Mouse (Mus musculus): ENCODE results near the gene Lrrc4b.

Lrrc4b gene

DNA sequence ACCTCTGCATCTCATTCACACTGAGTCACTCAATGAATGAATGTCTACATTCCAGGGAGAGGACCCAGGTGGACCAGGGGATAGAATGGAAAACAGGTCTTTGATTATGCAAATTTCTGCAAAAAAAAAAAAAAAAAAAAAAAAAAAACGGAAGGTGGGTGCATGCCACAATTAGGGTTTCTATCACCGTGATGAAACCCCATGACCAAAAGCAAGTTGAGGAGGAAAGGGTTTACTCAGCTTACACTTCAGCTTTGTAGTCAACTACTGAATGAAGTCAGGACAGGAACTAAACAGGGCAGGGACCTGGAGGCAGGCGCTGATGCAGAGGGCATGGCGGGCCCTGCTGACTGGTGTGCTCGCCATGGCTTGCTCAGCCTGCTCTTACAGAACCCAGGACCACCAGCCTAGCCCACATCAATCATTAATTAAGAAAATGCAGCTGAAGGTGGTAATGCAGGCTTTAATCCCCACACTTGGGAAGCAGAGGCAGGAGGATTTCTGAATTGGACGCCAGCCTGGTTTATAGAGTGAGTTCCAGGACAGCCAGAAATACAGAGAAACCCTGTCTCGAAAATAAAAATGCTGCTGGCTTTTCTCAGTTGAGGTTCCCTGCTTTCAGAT is 56.9 kb downstream of the Lrrc4b start:
- no peak for DNase-seq (ENCODE audit: low read depth, low spot score)

DNA sequence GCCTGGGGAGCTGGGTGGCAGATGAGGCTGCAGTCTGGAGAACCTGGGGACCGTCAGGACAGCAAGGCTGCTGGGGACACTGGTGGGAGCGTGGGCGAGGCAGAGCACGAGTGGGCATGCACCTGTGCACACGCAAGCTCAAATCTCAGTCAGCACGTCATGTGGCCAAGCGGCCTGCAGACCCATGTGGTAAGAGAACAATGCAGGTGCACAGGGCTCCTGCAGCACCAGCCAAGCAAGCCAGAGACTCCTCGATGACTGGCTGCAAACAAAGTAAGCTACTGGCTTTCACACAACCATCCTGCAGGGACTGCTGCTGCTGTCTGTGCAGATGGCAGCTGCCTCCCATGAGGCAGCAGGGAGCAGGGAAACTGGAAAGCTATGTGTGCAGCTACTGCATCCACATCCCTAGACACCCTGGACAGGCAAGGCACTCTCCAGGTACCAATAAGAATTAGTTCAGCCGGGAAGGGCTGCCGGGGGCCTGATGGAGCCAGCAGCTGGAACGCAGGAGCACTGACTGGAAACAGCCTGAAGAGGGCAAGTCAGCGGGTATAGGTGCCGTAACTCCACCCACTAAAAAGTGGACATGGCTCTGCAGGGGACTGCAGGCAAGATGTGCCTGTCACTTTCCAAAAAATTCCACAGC is 58.2 kb downstream of the Lrrc4b start:
- no peak for DNase-seq (ENCODE audit: low read depth, low spot score)

DNA sequence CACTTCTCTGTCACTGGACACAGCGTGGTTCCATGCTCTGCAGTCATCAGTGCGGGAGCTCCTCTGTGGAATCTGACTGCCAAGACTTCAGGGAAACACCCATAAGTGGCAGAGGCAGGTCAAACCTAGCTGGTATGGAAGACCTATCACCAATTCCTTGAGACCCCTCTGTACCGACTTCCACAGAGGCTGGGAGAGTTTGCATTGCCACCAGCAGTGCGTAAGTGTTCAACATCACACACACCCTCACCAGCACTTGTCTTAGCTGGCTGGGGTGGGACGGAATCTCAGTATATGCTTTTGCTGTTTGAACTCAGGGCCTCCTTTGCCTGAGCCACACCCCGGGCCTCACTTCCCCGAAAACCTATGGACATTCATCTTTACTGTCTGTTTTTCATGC is 59.1 kb downstream of the Lrrc4b start:
- no peak for DNase-seq (ENCODE audit: low read depth, low spot score)

GRCm38 (mm10) chr7:44488545-44488944 is 59.7 kb downstream of the Lrrc4b start:
- DNase-seq (ENCODE audit: low read depth, low spot score) = no peak

GRCm38 (mm10) chr7:44490281-44490680 is 61.5 kb downstream of the Lrrc4b start:
- no peak for DNase-seq (ENCODE audit: low read depth, low spot score)

DNA sequence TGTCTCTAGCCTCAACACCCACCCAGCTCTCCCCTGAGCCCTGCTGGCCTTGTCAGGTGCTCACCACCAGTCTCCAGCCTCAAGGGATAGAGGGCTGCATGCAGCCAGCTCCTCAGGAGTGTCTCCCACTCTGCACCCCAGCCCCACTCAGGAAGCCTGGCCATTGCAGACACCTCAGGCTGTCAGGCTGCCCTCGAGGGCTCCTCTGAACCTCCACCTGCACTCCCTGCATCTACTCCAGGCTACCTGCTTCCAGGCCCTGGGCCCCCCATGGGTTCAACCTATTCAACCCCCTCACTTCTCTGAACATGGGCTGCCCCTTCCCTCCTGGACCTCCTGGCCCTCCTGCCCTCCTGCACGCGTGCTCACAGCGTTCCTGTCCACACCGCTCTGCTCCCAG is 62.6 kb downstream of the Lrrc4b start:
- no peak for DNase-seq (ENCODE audit: low read depth, low spot score)

GRCm38 (mm10) chr7:44492166-44492826 is 63.5 kb downstream of the Lrrc4b start:
- no peak for DNase-seq (ENCODE audit: low read depth, low spot score)

DNA sequence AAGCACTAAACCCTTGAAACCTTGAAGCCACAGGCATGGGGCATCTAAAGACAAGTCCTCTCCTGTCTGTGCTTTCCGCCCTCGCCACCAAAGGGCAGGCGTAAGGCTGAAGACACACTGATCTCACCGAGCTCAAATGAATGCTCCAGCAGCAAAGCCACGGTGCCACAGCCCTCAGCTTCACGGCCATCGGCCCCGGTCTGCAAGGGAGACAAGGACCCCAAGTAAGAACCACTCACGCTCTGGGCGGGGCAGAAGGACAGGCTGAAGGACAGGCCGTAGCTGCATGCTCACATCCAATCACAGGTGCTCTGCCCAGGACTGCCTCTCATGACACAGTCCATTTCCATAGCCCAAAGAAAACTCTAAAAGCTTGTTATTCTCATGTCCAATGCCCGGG is 65.9 kb downstream of the Lrrc4b start:
- no peak for DNase-seq (ENCODE audit: low read depth, low spot score)

DNA sequence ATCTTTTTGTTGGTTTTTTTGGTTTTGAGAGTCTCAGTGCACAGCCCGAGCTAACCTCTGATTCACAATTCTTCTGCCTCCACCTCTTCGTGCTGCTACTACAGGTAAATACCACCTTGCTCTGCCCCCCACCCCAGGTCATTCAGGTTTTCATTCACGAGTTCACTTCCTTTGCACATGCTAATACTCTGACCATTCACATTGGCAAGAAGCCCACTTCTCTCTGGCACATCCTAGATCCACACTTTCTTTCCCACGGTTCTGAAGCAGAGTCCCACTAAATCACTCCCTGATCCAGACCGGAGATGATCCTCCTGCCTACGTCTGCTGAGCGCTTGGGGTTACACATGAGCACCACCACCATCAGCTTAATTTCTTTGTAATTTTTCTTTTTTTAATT is 66.3 kb downstream of the Lrrc4b start:
- DNase-seq (ENCODE audit: low read depth, low spot score) = no peak

- DNase-seq (ENCODE audit: low read depth, low spot score) = peak; percentile 100
Observed at GRCm38 (mm10) chr7:44495992-44496770, 67.4 kb downstream of the Lrrc4b start, which contains the start of the genes Emc10 and Fam71e1. TSS of gene Emc10 (minus strand) at chr7:44496529. TSS of gene Fam71e1 (plus strand) at chr7:44496581.

DNA sequence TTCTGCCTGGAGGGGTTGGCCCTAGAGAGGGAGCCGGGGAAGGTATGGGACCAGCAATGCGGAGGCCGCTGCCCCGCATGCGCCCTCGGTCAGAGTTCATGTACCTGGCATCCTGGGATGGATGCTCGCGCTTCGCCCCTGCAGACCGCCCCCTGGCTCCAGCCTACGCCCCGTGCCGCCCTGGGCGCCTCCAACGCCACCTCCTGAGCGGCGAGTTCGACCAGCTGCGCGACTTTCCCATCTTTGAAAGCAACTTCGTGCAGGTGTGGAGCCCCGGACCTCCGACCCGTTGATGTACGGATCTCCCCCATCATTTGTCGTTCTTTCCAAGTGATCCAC is 67.9 kb downstream of the Lrrc4b start:
- DNase-seq (ENCODE audit: low read depth, low spot score) = no peak

DNA sequence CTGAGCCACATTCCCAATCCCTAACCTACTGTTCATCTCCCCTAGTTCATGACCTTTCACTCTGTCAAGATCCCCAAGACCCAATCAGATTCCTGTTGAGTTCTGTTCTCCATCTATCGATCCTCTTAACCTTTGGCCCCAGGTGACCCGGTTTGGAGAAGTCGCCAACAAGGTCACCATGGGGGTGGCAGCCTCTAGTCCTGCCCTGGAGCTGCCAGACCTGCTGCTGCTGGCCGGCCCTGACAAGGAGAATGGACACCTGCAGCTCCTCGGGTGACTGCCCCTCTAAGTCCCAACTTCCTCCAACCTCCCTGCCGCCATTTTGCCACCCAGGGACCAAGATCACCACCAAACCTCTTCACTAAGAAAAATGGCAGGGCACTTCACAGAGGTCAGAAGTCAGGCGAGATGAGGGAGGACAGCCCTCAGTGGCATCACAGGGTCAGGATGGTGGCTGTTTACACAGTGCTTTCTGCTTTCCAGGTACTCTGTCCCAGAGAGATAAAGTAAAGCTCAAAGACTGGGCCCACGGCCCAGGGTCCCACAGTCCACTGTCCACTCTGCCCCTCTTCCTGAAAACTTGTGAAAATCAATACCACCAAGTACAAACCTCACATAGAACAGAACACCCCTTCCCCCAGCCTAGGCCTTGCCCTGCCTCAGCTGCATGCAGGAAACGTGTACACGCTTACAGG is 68.7 kb downstream of the Lrrc4b start:
- DNase-seq (ENCODE audit: low read depth, low spot score) = no peak

DNA sequence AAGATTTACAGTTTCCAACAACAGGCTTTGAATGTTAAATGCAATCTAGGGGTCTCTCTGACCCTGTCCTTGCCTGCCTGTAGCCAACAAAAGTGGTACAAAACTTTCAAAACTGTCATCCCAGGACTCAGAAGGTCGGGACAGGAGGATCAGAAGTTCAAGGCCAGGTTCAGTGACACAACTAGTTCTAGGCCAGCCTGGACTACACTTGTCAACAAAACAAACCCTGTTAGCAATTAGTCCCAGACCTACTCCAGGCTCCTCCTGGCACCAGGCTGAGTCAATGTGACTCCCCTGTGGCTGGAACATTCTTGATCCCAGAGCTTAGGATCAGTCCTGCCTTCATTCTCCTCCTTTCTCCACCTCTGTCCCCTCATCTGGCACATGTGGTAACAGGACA is 70.1 kb downstream of the Lrrc4b start:
- no peak for DNase-seq (ENCODE audit: low read depth, low spot score)

- DNase-seq (ENCODE audit: low read depth, low spot score) = no peak
Observed at GRCm38 (mm10) chr7:44500046-44500445, 71.2 kb downstream of the Lrrc4b start.

DNA sequence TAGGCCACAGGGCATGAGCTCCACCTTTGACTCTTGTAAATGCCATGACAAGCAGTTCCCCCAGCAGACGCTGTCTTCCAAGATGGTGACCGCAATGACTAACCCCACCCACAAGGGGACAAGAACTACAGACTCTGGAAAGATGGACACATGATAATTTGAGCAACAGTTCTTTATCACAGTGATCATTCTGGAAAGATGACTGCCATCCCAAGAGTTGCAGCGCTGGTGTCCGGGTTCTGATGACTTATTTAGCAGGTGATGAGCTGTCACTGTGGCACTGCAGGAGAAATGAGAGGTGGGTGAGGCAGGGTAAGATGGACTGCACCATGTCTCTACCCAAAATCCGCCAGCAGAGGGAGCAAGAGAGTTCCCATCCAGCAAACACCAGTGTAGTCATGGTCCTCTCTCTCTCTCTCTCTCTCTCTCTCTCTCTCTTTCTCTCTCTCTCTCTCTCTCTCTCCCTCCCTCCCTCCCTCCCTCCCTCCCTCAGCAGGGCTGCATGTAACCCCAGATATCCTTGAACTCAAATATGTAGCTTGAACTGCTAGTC is 72.8 kb downstream of the Lrrc4b start:
- peak; percentile 75 for DNase-seq (ENCODE audit: low read depth, low spot score)

GRCm38 (mm10) chr7:44507491-44507890 is 78.7 kb downstream of the Lrrc4b start:
- DNase-seq (ENCODE audit: low read depth, low spot score) = no peak
